Mouse (Mus musculus) liver, adult (tissue): Measurements from ENCODE around the gene Tnni1.

Source experiments
- GATA4 ChIP-seq: IDR thresholded peaks from 2 replicates; pipeline ENCODE4 v1.6.1; 2014; ENCODE audit warnings: mild to moderate bottlenecking, low read length; ENCODE audit not compliant: insufficient replicate concordance

The Tnni1 gene

GRCm38 (mm10) chr1:135787799-135788198 lies 8.6 kb downstream of the Tnni1 start:
- TF ChIP-seq GATA4: no peak

- no peak for TF ChIP-seq GATA4
These were observed 9.5 kb downstream of the Tnni1 start for GRCm38 (mm10) chr1:135788708-135789107.

GRCm38 (mm10) chr1:135789815-135790214 lies 10.6 kb downstream of the Tnni1 start:
- peak; percentile 44; the same call in 1 of the 2 replicates for TF ChIP-seq GATA4

- no peak for TF ChIP-seq GATA4
These were observed 13.1 kb downstream of the Tnni1 start for GRCm38 (mm10) chr1:135792143-135792939.

DNA sequence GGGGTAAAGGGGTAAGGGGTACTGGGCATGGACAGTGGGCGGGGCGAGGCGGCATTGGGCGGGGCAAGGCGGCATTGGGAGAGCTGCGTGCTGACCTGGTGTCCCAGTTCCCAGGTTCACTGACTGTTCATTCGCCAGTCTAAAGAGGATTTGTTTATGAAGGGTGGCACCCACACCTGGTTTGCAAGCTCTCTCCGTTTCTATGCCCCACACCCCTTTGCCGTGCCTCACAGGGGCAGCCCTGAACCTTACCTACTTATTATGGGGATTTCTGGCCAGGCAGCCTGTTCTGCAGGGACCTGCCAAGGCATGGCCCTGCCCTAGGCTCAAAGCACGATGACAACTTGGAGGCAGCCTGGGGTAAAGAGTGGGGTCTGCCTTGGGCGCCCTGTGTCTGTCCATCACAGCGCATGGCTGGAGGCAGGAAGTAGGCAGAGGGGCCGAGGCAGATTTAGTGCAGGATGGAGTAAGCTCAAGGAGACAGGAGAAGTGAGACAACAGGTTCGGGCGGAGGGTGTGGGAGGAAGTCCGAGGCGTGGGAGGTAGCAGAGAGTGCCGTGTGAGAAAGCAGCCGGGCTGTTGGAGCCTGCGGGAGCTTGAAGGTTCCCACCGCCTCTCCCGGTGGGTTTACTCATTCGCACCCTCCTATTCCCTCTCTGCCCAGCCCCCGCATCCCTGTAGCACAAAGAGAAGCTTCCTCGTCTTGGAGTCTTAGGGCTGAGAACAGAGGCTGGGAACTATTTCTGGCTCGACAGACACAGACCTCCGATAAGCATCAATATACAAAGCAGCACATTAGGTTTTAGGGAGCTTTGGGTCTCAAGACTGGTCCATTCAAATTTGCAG lies 14.4 kb downstream of the Tnni1 start:
- no peak for TF ChIP-seq GATA4

- TF ChIP-seq GATA4: no peak
These were observed 15.2 kb downstream of the Tnni1 start for GRCm38 (mm10) chr1:135794216-135795134.

DNA sequence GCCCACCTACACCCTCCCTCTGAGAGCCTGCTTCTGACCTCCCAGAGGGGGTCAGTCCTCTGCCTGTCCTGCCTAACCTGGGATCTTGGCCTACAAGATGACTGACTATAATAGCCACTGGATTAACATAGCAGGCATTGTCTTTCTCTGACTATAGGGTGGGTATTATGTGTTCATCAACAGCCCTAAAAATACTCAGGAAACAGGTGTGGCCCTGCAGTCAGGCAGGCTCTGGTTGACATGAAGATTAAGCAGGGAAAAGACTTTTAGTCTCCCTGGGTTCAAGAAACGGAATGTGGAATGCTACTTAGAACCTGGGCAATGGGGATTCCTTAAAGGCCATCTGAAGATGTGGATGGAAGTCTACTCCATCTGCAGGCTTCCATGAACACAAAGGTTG lies 19.3 kb downstream of the Tnni1 start:
- TF ChIP-seq GATA4: no peak

GRCm38 (mm10) chr1:135799109-135799627 lies 19.9 kb downstream of the Tnni1 start:
- TF ChIP-seq GATA4: no peak

DNA sequence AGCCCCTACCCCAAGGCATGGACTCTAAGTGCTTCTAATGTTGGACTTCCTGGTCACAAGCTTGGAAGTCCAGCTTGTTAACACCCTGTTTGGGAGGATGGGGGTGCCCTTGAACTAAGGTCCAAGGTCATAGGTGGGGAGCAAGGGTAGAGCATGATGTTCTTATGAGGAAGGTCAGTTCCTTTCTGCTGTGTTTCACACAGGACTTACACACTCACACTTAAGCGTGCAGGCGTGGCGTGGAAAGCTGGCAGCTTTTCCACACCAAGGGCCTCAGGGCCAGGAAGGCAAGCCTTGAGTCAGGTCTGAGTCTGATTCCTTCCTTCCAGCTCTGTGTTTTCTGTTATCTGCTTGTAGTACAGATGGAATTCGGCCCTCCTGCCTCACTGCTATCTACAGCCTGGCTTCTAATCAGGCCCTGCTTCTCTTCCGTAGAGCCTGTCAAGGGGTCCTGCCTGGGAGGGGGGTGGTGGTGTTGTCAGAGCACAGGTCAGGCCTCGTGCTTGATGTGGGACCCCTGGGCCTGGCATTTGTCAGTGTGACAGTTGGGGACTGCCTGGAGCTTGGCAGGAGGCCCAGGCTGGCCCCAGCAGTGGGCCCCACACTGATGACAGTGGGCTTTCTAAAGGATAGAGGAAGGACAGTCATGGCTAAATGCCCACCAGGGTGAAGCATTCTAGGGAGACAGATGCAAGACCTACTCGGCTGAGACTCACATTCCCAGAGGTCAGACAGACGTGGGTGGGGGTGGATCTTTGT lies 21.1 kb downstream of the Tnni1 start:
- TF ChIP-seq GATA4: no peak

DNA sequence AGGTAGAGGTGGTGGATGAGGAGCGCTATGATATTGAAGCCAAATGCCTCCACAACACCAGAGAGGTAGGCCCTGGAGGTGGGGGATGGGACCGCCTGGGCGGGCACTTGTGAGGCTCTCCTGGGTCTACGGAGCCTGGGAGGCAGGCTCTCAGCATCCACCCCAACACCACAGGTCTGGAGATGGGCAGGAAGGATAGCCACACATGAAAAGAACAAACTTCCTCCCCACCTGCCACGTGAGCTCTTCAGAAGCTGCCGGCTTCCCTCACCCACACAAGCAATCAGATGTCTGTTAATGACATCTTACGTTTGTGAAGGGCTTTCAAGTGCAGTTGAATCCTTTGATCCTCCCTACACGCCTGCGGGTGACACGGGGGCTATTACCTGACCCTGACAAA lies 28.3 kb downstream of the Tnni1 start:
- no peak for TF ChIP-seq GATA4

DNA sequence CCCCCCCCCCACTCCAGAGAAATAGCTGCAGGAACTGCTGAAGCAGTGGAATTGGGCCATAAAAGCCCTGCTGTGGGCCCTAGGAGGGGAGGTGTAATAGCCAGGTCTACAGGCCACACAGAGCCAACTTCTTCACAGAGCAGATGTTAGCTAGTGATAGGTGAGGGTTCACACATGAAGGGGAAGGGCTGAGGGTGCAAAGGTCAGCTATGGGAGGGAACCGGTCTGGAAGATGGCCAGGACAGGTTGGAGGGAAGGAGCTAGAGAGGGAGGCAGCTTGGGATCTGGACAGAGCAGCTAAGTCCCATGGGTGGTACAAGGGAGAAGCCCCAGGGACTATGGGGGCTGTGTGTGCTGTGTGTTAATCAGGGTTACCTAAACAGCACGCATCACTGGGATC lies 30.9 kb downstream of the Tnni1 start:
- no peak for TF ChIP-seq GATA4

DNA sequence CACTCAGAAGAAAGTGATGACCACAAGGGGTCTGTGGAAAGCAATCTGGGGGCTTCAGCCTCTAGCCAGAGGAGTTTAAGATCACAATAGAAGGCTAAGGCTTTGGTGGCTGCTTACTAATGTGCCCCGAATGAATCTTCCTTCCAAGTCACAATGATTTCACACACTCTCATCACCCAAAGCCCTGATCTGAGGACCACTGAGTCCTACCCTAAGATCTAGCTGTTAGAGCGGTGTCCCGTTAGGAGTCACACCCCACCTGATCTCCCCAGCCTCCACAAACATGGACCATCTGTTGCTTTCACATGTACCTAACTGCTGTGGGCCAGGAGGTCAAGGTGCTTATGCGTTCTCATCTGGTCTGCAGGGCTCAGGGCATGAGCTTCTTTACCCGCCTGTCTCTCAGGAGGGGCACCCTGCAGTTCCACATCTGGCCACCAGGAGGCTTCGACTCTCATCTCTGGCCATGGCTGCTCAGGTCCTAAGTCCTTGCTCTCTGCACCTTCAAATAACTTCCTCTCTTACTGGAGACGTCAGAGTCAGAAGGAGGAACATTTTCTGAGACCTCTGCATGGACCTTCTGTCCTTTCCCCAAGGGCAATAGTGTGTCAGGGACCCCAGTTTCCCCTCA lies 31.9 kb downstream of the Tnni1 start:
- no peak for TF ChIP-seq GATA4

- no peak for TF ChIP-seq GATA4
These were observed 33.0 kb downstream of the Tnni1 start for GRCm38 (mm10) chr1:135812205-135812604.

GRCm38 (mm10) chr1:135812618-135813017 lies 33.4 kb downstream of the Tnni1 start:
- TF ChIP-seq GATA4: no peak
